Mouse (Mus musculus) embryonic facial prominence, embryonic 10.5 days (tissue): ENCODE data around the gene Ankrd12. TPM values are rescaled to one million over a fixed set of nuclear protein-coding genes. Genes with fewer than 3 reads are reported as not detected.
A peak's percentile ranks its signal among the peaks of the same experiment; 100 is the strongest.

Source experiments
- DNase-seq: peaks from one replicate; pipeline ENCODE4 v3.0.0-alpha.2; 2017; ENCODE audit warnings: low spot score
- H3K27ac ChIP-seq: fragments of 300-500 bp; sonication (generic); replicated peaks from 2 replicates; pipeline ENCODE4 v1.5.1; 2016; ENCODE audit warnings: mild to moderate bottlenecking
- H3K27me3 ChIP-seq: fragments of 300-500 bp; sonication (generic); replicated peaks from 2 replicates; pipeline ENCODE4 v1.6.1; 2016; ENCODE audit warnings: low read depth, mild to moderate bottlenecking; ENCODE audit not compliant: poor library complexity, severe bottlenecking
- H3K36me3 ChIP-seq: fragments of 300-500 bp; sonication (generic); replicated peaks from 2 replicates; pipeline ENCODE4 v1.6.1; 2016; ENCODE audit warnings: mild to moderate bottlenecking, moderate library complexity
- H3K4me1 ChIP-seq: fragments of 300-500 bp; sonication (generic); 2 replicates; pipeline ENCODE4 v1.6.1; 2016
- H3K4me3 ChIP-seq: fragments of 300-500 bp; sonication (generic); 2 replicates; pipeline ENCODE4 v1.5.1; 2016; ENCODE audit warnings: mild to moderate bottlenecking, moderate library complexity
- H3K9me3 ChIP-seq: fragments of 300-500 bp; sonication (generic); 2 replicates; pipeline ENCODE4 v1.6.1; 2016; ENCODE audit warnings: mild to moderate bottlenecking
- WGBS: fragments of 180-500 bp; shearing (Covaris S2); methylation state at CpG from one replicate; pipeline ENCODE4 v1.1.7; 2016; 5-methylcytosine and 5-hydroxymethylcytosine counted together
- polyA plus RNA-seq: library from polyadenylated mRNA; unstranded; fragments of >200 nt; fragmentation: Nextera tagmentation; extraction: Ambion mirVana; gene quantifications from 2 replicates; pipeline ENCODE4 v1.2.1, GENCODE M21; 2016

Gene Ankrd12
- polyA plus RNA-seq, 1 experiment from 2014 or later: 19.2 TPM

GRCm38 (mm10) chr17:65956993-65957781 lies 119.7 kb downstream of the Ankrd12 start:
- H3K4me3 ChIP-seq: no peak overlapping the region
- H3K9me3 ChIP-seq: no peaks in the 10 kb centered on the region
- no peaks in the 10 kb centered on the region for H3K36me3 ChIP-seq
- H3K4me1 ChIP-seq: peaks cover 8% of the 10 kb centered on the region
- no peaks in the 10 kb centered on the region for H3K27me3 ChIP-seq
- H3K27ac ChIP-seq: no peak overlapping the region
- WGBS: 86% methylated on average over 14 of the region's 14 CpGs
- no peak for DNase-seq

GRCm38 (mm10) chr17:65956140-65956539 lies 120.7 kb downstream of the Ankrd12 start:
- no peaks in the 10 kb centered on the region for H3K36me3 ChIP-seq
- H3K4me3 ChIP-seq: no peak overlapping the region
- 77% methylated on average over 3 of the region's 3 CpGs for WGBS

GRCm38 (mm10) chr17:65953959-65954358 lies 122.9 kb downstream of the Ankrd12 start:
- DNase-seq: no peak
- H3K27me3 ChIP-seq: no peaks in the 10 kb centered on the region
- no peak overlapping the region for H3K4me3 ChIP-seq
- H3K36me3 ChIP-seq: peaks cover 5% of the 10 kb centered on the region; the same call in 1 of the 2 replicates
- H3K27ac ChIP-seq: no peak overlapping the region
- H3K9me3 ChIP-seq: no peaks in the 10 kb centered on the region
- H3K4me1 ChIP-seq: peaks cover 21% of the 10 kb centered on the region
- WGBS: 64% methylated on average over 4 of the region's 4 CpGs

More at GRCm38 (mm10) chr17:65956140-65956539, 120.7 kb downstream of the Ankrd12 start:
- Histone ChIP-seq H3K4me1 (peaks cover 11% of the 10 kb centered on the region), H3K27ac (no peak overlapping the region), H3K27me3 (no peaks in the 10 kb centered on the region), H3K9me3 (no peaks in the 10 kb centered on the region)
- DNase-seq: no peak

- H3K4me1 ChIP-seq: peaks cover 13% of the 10 kb centered on the region
- H3K36me3 ChIP-seq: peaks cover 23% of the 10 kb centered on the region
- no peak overlapping the region for H3K27ac ChIP-seq
- H3K4me3 ChIP-seq: no peak overlapping the region
- no peaks in the 10 kb centered on the region for H3K9me3 ChIP-seq
- H3K27me3 ChIP-seq: no peaks in the 10 kb centered on the region
- 88% methylated on average over 5 of the region's 5 CpGs for WGBS
- no peak for DNase-seq
Measured at GRCm38 (mm10) chr17:65952083-65952482, 124.8 kb downstream of the Ankrd12 start.

GRCm38 (mm10) chr17:65950622-65951404 lies 126.1 kb downstream of the Ankrd12 start, which contains the start of gene Twsg1:
Gene Twsg1, minus strand, starts transcription at chr17:65951226.
- Histone ChIP-seq H3K36me3 (peaks cover 35% of the 10 kb centered on the region), H3K27ac (peak within 1 kb of the TSS; percentile 96), H3K27me3 (no peaks in the 10 kb centered on the region), H3K4me3 (peak within 1 kb of the TSS; percentile 97), H3K4me1 (peaks cover 13% of the 10 kb centered on the region), H3K9me3 (no peaks in the 10 kb centered on the region)
- peak; percentile 94 for DNase-seq
- under 1% methylated on average over 87 of the region's 87 CpGs for WGBS

GRCm38 (mm10) chr17:65950183-65950582 lies 126.7 kb downstream of the Ankrd12 start:
- H3K27ac ChIP-seq: peak overlapping the region; percentile 96
- whole genome bisulfite sequencing: 40% methylated on average over 7 of the region's 7 CpGs
- DNase-seq: no peak

GRCm38 (mm10) chr17:65947307-65947706 lies 129.6 kb downstream of the Ankrd12 start:
- Histone ChIP-seq H3K36me3 (peaks cover 62% of the 10 kb centered on the region), H3K4me1 (peaks cover 13% of the 10 kb centered on the region), H3K27ac (no peak overlapping the region), H3K9me3 (no peaks in the 10 kb centered on the region), H3K27me3 (no peaks in the 10 kb centered on the region), H3K4me3 (no peak overlapping the region)
- 93% methylated on average over 8 of the region's 8 CpGs for WGBS
- no peak for DNase-seq

More at GRCm38 (mm10) chr17:65950183-65950582, 126.7 kb downstream of the Ankrd12 start:
- Histone ChIP-seq H3K9me3 (no peaks in the 10 kb centered on the region), H3K27me3 (no peaks in the 10 kb centered on the region), H3K4me1 (peaks cover 13% of the 10 kb centered on the region), H3K36me3 (peaks cover 42% of the 10 kb centered on the region), H3K4me3 (peak overlapping the region; percentile 97)

- Histone ChIP-seq H3K4me3 (no peak overlapping the region), H3K27me3 (no peaks in the 10 kb centered on the region), H3K4me1 (peaks cover 8% of the 10 kb centered on the region), H3K27ac (no peak overlapping the region), H3K9me3 (no peaks in the 10 kb centered on the region), H3K36me3 (peaks cover 62% of the 10 kb centered on the region)
- no peak for DNase-seq
- 94% methylated on average over 2 of the region's 2 CpGs for WGBS
Measured at GRCm38 (mm10) chr17:65945420-65945819, 131.5 kb downstream of the Ankrd12 start.

GRCm38 (mm10) chr17:65942394-65942793 lies 134.5 kb downstream of the Ankrd12 start:
- H3K36me3 ChIP-seq: peaks cover 62% of the 10 kb centered on the region
- no peak overlapping the region for H3K4me3 ChIP-seq
- H3K9me3 ChIP-seq: no peaks in the 10 kb centered on the region
- no peak for DNase-seq
- no peaks in the 10 kb centered on the region for H3K27me3 ChIP-seq
- H3K4me1 ChIP-seq: no peaks in the 10 kb centered on the region
- H3K27ac ChIP-seq: no peak overlapping the region
- 75% methylated on average over 4 of the region's 4 CpGs for WGBS

GRCm38 (mm10) chr17:65941275-65941674 lies 135.6 kb downstream of the Ankrd12 start:
- Histone ChIP-seq H3K9me3 (no peaks in the 10 kb centered on the region), H3K27ac (no peak overlapping the region; the same call in 1 of the 2 replicates), H3K36me3 (peaks cover 62% of the 10 kb centered on the region), H3K4me1 (no peaks in the 10 kb centered on the region), H3K4me3 (no peak overlapping the region), H3K27me3 (no peaks in the 10 kb centered on the region)
- no peak for DNase-seq
- WGBS: 89% methylated on average over 6 of the region's 6 CpGs

- Histone ChIP-seq H3K4me1 (no peaks in the 10 kb centered on the region), H3K4me3 (no peak overlapping the region), H3K27ac (no peak overlapping the region), H3K9me3 (no peaks in the 10 kb centered on the region), H3K36me3 (peaks cover 62% of the 10 kb centered on the region), H3K27me3 (no peaks in the 10 kb centered on the region)
- DNase-seq: no peak
- 81% methylated on average over 12 of the region's 12 CpGs for WGBS
Measured at GRCm38 (mm10) chr17:65940221-65940620, 136.7 kb downstream of the Ankrd12 start.

GRCm38 (mm10) chr17:65939461-65940192 lies 137.3 kb downstream of the Ankrd12 start:
- peaks cover 65% of the 10 kb centered on the region for H3K36me3 ChIP-seq
- H3K27me3 ChIP-seq: no peaks in the 10 kb centered on the region
- H3K9me3 ChIP-seq: no peaks in the 10 kb centered on the region
- no peak overlapping the region for H3K4me3 ChIP-seq
- 81% methylated on average over 14 of the region's 14 CpGs for WGBS
- no peaks in the 10 kb centered on the region for H3K4me1 ChIP-seq
- H3K27ac ChIP-seq: no peak overlapping the region
- DNase-seq: no peak
